Mouse (Mus musculus): ENCODE data around the gene Zbtb34. TPM values are rescaled to one million over a fixed set of nuclear protein-coding genes. Genes with fewer than 3 reads are reported as not detected.

Gene Zbtb34
- total and polyA plus RNA-seq, 3 experiments, result 3.8 to 7.1 (median 6.4) TPM

- no peak for DNase-seq
Measured at GRCm38 (mm10) chr2:33446796-33447195, 15.7 kb upstream of the Zbtb34 start.

- peak; percentile 60 for DNase-seq
Measured at GRCm38 (mm10) chr2:33445741-33446140, 14.6 kb upstream of the Zbtb34 start.

- no peak for DNase-seq
Measured at GRCm38 (mm10) chr2:33444862-33445261, 13.7 kb upstream of the Zbtb34 start.

GRCm38 (mm10) chr2:33444358-33444757 lies 13.2 kb upstream of the Zbtb34 start:
- peak; percentile 95 for DNase-seq

- DNase-seq, result no peak
Measured at GRCm38 (mm10) chr2:33442701-33443100, 11.6 kb upstream of the Zbtb34 start.

- DNase-seq, result no peak
Measured at GRCm38 (mm10) chr2:33440893-33441292, 9.8 kb upstream of the Zbtb34 start.

- no peak for DNase-seq
Measured at GRCm38 (mm10) chr2:33439980-33440670, 9.0 kb upstream of the Zbtb34 start.

- no peak for DNase-seq
Measured at GRCm38 (mm10) chr2:33439471-33439881, 8.4 kb upstream of the Zbtb34 start.

GRCm38 (mm10) chr2:33438377-33438776 lies 7.3 kb upstream of the Zbtb34 start:
- no peak for DNase-seq

- DNase-seq, result no peak
Measured at GRCm38 (mm10) chr2:33437184-33437583, 6.1 kb upstream of the Zbtb34 start.

GRCm38 (mm10) chr2:33436035-33436580 lies 5.0 kb upstream of the Zbtb34 start:
- DNase-seq, result no peak

GRCm38 (mm10) chr2:33435036-33435650 lies 4.0 kb upstream of the Zbtb34 start:
- no peak for DNase-seq

GRCm38 (mm10) chr2:33432877-33433276 lies 1.8 kb upstream of the Zbtb34 start:
- DNase-seq, result peak; percentile 52

GRCm38 (mm10) chr2:33430081-33430770 lies 898 bp downstream of the Zbtb34 start:
- no peak for DNase-seq

- DNase-seq, result no peak
Measured at GRCm38 (mm10) chr2:33429339-33429738, 1.8 kb downstream of the Zbtb34 start.

- DNase-seq, result no peak
Measured at GRCm38 (mm10) chr2:33426640-33427398, 4.3 kb downstream of the Zbtb34 start.

GRCm38 (mm10) chr2:33417454-33417853 lies 13.7 kb downstream of the Zbtb34 start:
- DNase-seq, result no peak

GRCm38 (mm10) chr2:33414019-33414418 lies 17.1 kb downstream of the Zbtb34 start:
- DNase-seq, result no peak

GRCm38 (mm10) chr2:33412111-33412510 lies 19.0 kb downstream of the Zbtb34 start:
- DNase-seq, result peak; percentile 50

GRCm38 (mm10) chr2:33403511-33404003 lies 27.6 kb downstream of the Zbtb34 start:
- DNase-seq, result no peak

GRCm38 (mm10) chr2:33402638-33403037 lies 28.5 kb downstream of the Zbtb34 start:
- no peak for DNase-seq

GRCm38 (mm10) chr2:33402236-33402635 lies 28.9 kb downstream of the Zbtb34 start:
- DNase-seq, result peak; percentile 44
